Mouse (Mus musculus): ENCODE data around the gene Gm21518. TPM values are rescaled to one million over a fixed set of nuclear protein-coding genes. Genes with fewer than 3 reads are reported as not detected.
"Not testable (repeated sequence)": the region's sequence is repeated elsewhere in the genome, so short reads cannot be mapped to it uniquely, and the experiment has no call there.

Gene Gm21518
- polyA plus RNA-seq (2012; rRNA removed): not detected in 2 replicates

DNA sequence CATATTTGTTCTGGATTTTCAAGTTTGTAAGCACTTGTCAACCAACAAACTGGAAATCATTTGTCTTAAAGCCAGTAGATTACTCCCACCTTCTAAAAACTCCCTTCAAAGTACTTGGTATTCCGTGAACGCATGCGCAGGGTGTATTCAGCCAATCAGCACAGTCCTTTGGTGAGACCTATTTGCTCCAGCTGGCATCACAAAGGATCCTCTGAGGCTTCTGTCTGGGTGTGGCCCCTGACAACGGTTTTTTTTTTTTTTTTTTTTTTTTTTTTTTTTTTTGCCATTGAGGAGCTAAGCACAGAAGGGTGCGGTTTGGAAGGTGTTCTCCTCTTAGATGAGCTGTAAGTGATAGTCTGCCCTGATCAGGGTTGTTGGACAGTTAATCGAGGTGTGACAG lies at the start of gene Gm21518:
Gene Gm21518, plus strand, starts transcription at position 301 of the 400 bp plus-strand sequence.
- H3K4me3 ChIP-seq (replicated peaks; ENCODE audit: extremely low read depth, low read depth, low read length); H3K4me1 ChIP-seq (ENCODE audit: control insufficient read depth, insufficient read depth, low read length); DNase-seq: not testable (repeated sequence)
- WGBS: no CpG with 5 or more reads among the region's 6 CpGs
